Mouse (Mus musculus): ENCODE measurements around the gene Cd300a.
A peak's percentile ranks its signal among the peaks of the same experiment; 100 is the strongest.
"Not testable (repeated sequence)": the region's sequence is repeated elsewhere in the genome, so short reads cannot be mapped to it uniquely, and the experiment has no call there.

Cd300a gene

DNA sequence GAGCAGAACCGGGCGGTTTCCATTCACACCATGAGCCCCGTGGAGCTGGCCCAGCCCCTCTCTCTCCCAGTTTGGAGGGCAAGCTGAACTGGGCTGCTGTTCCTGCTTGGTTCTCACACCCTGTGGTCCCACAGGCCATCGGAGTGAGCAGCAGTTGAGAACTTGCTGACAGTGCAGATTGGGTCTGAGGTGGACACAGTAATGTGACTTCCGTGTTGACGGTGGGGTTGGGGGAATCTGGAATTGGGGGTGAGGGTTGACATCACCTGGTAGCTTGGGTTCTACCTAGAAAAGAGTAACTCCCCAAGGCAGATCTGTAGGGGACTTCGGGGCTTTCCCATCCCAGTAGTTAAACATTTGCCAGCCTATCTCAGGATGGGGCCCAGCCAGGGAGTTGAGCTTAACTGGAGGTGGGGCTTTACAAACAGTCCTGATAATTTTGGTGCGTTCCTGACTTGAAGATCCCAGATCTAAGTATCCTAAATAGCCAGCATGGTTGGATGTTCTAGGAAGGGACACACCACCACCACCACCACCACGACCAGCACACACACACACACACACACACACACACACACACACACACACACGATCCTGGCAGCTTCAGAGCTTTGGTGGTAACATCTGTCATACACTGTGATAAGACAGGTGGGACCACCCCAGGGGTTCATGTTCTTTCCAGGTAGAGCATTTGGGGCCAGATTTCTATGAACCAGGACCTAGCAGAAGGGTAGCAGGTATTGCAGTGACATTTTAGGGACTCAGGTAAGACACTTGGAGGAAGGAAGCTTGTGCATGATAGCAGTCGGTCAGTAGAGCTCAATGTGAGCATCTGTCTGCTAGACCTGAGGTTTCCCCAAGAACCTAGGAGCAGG lies 22.2 kb upstream of the Cd300a start:
- DNase-seq = peak; percentile 70

DNA sequence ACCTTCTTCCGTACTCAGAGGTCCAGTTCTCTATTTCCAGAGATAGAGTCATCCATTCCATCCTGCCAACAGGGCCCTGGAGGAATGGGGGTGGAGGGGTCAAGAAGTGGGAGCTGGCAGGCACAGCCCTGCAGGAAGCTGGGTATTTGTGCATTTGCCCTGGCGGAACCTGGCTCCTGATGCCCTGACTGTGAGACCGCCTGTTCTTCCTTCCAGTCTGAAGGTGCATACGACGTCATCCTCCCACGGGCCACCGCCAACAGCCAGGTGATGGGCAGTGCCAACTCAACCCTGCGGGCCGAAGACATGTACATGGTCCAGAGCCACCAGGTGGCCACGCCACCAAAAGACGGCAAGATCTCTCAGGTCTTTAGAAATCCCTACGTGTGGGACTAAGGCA lies 21.6 kb upstream of the Cd300a start:
- peak; percentile 90 for DNase-seq

DNA sequence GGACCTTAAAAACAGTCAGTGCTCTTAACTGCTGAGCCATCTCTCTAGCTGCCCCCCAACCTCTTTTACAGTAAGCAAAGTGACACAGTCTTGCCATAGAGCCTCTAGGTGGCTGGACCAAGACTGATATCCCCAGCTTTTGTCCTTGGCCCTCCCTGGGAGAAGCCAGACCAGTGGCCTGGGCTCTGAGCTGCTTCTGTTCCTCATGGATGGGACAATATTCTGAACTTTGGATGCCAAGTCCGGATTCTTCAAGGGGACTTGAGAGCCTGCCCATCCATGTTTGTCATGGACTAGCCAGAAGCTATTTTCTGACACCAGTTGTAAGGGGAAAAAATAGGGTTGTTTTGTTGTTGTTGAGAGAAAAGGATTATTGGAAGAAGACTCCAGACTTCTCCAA lies 20.1 kb upstream of the Cd300a start:
- no peak for DNase-seq

DNA sequence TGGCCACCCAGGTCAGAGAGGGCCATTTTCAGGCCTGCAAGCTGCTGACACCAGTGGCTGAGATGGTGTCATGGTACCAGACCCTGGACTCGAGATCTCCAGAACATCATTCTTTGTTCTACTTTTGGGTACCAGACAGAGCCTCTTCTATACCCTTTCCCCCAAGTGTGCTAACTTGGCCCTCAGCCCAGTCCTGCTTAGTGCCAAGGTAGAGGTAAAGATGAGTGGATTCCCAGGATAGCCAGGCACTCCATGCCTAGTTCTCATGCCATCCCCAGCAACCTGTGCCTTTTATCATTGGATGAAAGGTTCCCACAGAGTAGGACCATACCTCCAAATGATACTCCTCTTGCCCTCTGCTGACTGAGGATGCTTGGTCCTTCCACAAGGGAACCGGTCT lies 18.3 kb upstream of the Cd300a start:
- no peak for DNase-seq

DNA sequence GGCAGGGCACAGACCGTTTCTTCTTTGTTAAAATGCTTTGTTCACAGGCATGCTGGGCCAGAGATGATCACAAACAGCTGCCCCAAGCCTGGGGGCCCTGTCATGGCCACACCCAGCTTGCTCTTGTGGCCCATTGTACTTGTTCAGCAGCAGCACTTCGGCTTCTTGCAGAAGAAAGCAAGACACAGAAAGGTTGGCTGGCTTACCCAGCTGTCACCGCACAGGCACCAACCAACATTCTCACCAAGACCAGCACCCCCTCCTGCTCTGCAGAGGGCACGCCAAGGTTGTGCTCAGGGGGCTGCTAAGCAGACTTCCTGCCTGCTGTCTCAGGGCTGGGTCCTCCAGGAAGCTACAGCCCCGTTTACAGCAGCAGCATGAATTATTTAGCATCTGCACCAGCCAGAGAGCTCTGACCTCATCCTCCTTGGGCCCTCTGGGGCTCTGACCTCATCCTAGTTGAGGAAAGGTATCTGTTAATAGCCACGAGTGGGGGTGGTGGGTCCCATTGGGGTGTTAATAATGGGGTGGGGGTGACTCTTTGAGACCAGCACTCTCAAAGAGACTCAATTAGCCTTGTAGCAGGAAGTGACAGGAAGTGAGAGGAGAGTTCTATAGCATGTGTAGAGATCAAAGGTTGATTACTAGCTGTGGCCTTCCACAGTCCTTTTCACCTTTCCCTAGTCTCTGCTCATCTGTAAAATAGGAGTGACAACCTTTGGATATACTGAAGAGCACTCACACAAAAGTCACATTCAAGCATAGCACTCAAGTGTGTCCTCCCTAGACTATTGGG lies 16.6 kb upstream of the Cd300a start:
- DNase-seq = no peak

DNA sequence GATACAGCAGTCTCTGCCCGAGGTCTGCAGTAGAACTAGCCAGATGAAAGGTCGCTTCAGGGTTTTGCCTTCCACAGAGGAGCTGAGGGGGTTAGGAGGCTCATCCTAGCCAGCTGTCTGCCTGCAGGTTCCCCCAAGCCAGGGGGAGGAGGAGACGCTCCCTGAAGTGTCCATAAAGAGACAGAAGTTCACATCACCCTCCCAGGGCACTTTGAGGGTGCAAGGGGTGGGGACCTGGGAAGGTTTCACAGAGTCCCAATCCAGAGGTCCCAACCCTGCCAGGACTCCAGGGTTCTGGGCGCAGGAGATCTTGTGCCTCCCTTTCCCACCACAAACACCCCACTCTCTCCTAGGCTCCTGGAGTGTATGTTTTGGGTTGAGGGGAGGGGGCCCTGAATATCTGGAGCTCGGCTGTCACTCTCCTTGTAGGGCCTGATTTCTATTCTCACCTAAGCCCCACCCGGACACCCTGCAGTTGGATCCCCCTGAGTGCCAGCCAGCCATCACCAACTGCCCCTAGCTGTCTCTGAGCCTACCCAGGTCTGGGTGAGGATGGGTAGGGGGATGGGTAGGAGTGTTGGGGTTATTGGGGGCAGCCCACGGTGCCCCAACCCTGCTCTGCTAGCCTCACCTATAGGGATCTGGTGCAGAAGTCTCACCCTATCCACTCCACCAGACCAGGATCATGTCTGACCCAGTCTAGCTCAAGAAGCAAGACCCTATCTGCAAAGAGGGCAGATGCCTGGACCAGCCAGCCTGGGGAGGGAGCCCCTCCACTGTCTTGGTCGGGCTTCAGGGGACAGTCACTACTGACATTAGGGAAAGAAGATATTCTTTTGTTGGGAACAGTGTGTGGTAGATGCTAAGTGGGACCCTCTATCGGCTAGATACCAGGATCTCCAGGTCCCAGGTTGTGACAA lies 15.4 kb upstream of the Cd300a start:
- DNase-seq = no peak

DNA sequence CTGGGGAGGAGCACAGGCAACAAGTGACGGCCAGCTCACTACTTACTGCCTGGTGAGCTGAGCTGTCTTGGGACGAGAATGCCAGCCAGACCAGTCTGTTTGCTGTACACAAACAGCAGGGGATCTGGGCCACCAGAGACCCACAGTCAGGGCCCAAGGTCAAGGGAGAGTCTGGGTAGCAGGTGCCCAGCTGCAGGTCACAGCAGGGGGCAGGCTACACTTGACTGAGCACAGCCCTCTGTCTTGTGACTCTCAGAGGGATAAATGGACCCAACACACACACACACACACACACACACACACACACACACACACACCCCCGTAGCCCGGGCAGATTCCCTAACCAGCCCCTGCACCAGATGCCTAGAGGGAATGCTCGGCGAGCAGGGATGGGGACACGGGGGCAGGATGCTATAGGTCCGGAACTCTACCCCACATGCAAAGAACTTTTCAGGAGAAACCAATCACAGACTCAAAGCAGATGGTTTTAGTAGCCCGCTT lies 14.5 kb upstream of the Cd300a start:
- DNase-seq = peak; percentile 34

DNA sequence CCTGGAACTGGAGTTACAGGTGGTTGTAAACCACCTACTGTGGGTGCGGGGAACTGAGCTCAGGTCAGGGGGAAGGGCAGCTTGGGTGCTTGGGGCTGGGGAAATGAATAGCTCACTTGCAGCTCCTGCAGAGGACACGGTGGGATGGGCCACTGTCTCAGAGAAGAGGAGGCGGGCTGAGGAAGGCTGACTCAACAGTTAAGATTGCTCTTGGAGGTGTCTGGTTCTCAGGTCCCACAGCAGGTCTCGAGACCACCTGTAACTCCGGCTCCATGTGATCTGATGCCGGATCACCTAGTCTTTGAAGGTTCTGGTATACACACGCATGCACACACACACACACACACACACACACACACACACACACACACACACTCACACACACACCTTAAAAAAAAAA lies 13.7 kb upstream of the Cd300a start:
- no peak for DNase-seq

DNA sequence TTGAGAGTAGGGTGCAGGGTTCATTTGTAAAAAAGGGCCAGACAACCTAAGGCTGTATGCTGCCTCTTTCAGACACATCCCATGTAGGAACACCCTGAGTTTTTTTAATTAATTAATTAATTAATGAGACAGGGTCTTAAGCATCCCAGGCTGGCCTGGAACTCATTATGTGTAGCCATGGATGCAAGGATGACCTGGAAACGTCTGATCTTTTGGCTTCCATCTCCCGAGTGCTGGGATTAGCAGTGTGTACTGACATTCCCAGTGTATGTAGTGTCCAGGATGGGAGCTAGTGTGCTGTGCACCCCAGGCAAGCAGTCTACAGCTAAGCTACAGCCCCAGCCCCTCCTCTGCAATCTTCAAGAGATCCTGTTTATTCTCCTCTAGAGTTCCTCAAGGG lies 13.2 kb upstream of the Cd300a start:
- DNase-seq = no peak

DNA sequence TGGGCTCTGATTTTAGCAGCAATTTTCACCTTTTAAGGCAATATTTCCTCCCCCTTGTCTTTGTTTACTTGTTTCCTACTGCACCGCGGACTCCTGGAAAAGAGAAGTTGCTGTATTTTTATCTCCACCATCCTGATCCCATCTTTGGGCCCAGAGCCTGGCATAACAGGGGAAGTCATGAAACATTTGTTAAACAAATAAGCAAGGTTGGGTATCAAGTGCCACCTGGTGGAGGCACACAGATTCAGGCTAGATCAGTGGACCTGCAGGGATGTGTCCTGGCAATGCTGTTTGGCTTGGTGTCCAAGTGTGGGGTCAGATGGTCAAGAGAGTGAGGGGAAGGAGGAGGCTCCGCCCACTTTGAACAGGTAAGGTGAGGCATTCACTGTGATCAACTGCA lies 12.7 kb upstream of the Cd300a start:
- peak; percentile 76 for DNase-seq

DNA sequence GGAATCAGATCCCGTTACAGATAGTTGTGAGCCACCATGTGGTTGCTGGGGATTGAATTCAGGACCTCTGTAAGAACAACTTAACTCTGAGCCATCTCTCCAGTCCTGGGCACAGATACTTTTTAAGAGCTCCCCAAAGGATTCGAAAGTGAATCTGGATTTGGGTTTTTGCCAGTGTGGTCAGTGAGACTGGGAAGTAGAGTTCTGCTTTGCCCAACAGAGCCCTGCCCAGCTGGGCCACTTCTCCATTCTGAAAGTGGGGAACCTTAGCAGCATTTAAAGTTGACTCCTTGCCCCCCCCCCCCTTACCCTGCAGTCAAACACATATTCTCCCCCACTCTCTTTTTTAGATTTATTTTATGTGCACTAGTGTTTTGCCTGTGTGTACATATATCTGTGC lies 10.2 kb upstream of the Cd300a start:
- no peak for DNase-seq

DNA sequence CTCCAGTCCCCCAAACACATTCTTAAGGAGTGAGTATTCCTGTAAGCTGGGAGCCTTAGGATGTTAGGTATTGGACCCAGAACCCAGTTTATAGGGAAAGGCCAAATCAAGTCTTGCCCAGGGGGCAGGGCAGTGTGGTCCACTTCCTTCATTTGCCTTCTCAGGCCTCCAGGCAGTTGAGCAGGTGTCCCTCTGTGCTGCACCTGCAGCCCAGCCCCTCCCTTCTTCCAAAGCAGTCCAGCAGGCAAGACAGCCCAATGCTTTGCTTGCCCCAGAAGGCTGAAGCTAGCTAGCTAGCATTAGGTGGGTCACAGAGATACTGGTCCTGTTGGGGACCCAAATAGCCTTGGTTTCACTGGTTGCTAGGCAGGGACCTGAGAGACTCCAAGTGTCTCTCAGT lies 9.7 kb upstream of the Cd300a start:
- DNase-seq = no peak

DNA sequence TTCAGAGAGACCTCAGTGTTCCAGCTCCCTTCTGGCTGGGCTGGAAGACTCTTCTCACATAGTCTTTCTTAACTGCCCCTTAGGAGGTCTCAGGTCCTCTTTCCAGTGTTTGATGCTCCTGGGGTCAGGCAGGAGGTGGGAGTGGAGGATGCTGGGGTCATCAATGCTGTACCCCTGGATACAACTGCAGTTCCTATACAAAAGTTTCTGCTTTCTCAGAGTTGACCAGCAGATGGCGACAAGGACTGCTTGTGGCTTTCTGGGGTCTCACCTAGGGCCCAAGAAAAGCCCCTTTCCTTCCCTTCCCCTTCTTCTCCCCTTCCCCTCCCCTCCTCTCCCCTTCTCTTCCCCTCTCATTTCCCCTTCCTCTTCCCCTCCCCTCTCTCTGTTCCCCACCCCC lies 9.3 kb upstream of the Cd300a start:
- DNase-seq = peak; percentile 32

DNA sequence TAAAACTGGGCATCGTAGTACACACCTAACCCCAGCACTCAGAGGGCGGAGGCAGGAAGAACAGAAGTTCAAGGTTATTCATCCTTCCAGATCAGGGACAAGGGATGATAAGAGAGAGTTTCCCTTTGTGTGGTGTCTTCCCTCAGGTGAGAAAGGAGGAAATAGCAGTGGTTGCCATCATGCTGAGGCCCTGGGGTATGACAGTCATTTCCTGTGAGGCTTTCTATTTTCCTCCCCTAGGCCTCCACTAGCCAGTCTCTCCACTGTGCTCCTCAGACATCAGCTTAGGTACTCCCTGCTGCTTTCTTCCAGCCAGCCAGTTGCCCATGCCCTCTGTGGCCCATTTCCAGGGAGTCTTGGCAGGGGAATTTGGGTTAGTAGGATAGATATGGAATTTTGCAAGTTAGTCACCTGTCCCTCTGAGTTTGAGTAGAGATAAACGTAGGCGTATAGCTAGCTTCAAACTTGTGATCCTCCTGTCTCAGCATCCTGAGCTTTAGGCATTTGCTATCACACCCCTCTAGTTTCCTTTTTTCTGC lies 6.5 kb upstream of the Cd300a start:
- no peak for DNase-seq

DNA sequence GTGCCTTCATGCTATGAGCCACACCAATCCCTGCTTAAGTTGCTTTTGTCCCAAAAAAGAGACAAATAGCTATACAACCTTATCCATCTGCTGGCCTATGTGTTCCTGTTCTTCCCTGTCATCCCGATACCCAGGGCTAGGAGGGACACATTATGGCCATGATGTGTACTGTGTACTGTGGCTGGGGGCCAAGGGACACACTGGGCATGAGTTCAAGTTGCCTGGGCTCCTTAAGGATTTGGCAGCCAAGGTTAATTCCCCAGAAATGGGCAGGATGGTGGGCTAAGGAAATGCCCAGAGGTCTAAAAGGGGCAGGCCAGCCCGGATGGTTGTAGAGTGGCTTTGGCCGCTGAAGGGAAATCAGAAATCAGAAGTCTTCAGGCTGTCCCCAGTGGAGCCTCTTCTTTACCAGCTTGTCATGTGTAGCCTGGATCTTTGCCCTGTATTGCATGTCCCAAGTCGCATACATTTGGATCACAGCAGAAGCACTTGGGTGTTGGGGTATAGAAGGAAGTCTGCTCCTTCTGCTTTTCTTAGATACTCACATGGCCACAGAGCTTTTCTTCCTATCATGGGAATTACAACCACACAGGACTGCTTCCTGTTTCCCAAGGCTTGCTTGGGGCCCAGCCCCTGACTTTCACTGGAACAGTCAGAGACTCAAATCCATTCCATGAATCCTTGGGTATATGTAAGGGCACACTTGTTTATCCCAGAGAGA lies 5.3 kb upstream of the Cd300a start:
- peak; percentile 60 for DNase-seq

DNA sequence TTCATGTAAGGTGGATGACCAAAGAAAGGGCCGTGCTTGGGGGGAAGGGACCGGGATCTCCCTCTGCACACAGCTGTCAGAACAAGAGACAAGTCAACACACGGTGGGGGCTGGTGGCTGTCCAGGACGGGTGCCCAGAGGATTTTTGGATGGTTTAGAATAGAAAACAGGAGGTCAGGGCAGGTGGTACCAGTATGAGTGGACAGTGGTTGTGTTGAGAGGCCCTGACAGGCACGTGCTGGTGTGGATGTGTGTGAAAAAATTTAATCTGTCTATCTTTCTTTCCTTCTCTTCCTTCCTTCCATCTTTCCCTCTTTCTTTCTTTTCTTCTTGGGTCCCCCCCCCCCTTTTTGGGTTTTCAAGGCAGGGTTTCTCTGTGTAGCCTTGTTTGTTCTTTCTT lies 701 bp downstream of the Cd300a start:
- DNase-seq = no peak

DNA sequence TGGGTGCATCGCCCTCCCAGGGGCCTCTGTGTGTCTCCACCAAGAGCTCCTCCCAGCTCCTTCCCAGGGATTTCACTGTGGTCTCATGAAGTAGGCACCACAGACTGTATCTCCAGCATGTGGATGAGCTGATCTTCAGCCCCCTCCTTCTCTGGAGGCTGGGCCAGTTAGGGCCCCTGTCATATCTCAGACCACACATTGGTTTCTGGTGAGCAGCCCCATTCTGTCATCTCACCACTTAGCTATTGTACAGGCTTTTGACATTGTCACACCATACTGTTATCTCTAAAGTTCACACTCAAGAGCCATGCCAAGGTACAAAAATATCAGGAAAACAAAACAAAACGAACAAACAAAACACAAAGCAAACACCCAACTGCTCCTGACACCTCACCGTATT lies 6.2 kb downstream of the Cd300a start:
- no peak for DNase-seq

DNA sequence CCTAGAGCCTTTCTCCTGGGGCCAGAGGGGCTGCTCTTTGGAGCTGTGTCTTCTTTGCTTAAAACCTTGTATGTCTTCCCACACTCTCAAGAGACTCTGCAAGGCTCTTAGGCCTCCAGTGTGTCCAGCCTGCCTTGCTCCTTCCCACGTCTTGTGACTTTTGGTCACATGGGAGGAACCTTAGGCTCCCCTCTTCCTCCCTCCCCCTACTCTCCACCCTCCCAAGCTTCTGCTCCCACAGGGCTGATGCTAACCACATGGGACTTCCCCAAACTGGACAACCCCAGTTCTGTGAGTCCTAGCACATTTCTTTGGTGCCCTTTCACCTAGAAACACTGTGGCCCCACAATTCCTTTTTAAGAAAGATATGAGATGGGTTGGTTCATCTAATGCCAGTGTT lies 8.2 kb downstream of the Cd300a start:
- DNase-seq = no peak

DNA sequence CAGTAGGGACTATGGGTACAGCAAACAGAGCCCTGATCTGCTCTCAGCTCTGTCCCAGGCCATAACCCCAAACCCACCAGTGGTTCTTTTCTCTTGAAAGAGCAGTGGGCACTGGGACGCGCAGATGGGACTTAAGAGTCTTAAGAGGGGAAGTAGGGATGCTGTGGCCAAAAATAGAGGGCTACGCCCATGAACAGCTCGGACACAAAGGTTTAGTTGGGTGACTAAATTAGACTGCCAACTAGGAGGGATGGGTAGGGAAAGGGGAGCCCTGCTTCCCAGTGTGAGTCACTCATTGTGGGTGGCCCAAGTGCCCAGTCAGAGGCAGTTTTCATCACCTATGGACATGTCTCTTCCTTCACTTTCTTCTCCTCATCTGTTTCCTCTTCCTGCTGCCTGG lies 13.4 kb downstream of the Cd300a start:
- no peak for DNase-seq

DNA sequence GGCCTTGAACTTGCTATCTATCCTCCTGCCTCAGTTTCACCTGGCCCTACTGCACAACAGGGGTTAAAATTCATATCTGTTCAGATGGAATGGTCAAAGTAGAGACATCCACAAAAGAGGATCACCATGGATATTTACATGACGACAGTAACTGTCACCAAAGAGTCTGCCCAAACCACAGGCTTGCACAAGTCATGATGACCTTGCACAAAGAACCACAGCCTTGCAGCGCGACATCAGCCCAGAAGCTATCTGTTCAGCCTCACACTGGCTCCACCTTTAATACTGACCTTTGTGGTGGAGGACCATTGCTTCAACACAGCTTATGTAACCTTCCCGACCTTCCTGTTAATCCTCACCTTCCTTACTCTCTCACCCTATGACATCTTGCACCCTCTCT lies 17.7 kb downstream of the Cd300a start:
- no peak for DNase-seq

DNA sequence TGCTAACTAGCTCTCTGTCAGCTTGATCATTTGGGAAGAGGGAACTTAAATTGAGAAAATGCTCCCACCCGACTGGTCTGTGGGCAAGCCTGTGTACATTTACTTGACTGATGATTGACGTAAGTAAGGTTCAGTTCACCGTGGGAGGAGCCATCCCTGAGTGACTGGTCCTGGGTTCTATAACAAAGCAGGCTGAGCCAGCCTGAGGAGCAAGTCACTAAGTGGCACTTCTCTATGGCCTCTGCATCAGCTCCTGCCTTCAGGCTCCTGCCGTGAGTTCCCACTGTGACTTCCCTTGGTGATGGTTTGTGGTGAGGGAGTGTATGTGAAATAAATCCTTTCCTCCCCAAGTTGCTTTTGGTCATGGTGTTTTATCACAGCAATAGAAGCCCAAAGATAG lies 18.2 kb downstream of the Cd300a start:
- no peak for DNase-seq

DNA sequence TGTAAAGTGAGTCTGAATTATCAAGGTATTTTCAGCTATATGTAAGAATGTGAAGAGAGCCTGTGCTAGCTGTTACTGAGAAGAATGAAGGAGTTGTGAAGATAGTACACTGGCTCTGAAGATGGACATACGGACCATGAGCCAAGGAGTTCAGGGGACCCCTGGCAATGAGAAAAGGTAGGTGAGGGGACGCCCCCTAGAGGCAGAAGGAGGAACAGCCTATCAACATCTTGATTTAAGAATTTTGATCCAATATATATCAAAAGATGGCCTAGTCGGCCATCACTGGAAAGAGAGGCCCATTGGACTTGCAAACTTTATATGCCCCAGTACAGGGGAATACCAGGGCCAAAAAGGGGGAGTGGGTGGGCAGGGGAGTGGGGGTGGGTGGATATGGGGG lies 19.7 kb downstream of the Cd300a start:
- not testable (repeated sequence) for DNase-seq

Measured in cerebellum, adult 11 months (tissue).